Mouse (Mus musculus): ENCODE data around the gene Selenbp2.
"Not testable (repeated sequence)": the region's sequence is repeated elsewhere in the genome, so short reads cannot be mapped to it uniquely, and the experiment has no call there.

Selenbp2 gene

GRCm38 (mm10) chr3:94691694-94692093 lies 1.7 kb upstream of the Selenbp2 start:
- not testable (repeated sequence) for DNase-seq (ENCODE audit: low read depth)

DNA sequence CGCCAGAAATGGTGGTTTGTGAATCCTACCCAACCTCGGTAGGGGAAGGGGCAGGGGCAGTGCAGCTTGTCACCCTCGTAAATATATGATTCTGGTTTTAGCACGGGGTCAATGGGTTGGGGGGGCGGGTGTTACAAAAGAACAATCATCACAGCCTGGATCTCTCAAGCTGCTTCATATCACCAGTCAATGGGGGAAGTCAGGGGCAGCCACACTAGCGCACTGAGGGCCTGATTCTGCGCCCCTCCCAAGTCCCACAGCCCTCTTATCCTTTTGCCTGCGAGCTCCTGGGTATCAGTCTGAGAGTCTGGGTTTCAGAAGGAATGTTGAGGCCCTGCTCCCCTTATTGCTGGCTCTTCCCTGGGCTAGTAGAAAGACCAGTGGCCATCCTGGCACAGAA lies 518 bp downstream of the Selenbp2 start:
- DNase-seq (ENCODE audit: low read depth): not testable (repeated sequence)

GRCm38 (mm10) chr3:94695591-94695990 lies 2.2 kb downstream of the Selenbp2 start:
- not testable (repeated sequence) for DNase-seq (ENCODE audit: low read depth)

- not testable (repeated sequence) for DNase-seq (ENCODE audit: low read depth)
Measured at GRCm38 (mm10) chr3:94696257-94696656, 2.9 kb downstream of the Selenbp2 start.

- not testable (repeated sequence) for DNase-seq (ENCODE audit: low read depth)
Measured at GRCm38 (mm10) chr3:94702163-94702810, 8.9 kb downstream of the Selenbp2 start.

- DNase-seq (ENCODE audit: low read depth): no peak
Measured at GRCm38 (mm10) chr3:94702856-94703255, 9.5 kb downstream of the Selenbp2 start.

- DNase-seq (ENCODE audit: low read depth): peak; percentile 5
Measured at GRCm38 (mm10) chr3:94703364-94703763, 10.0 kb downstream of the Selenbp2 start.

GRCm38 (mm10) chr3:94710591-94710990 lies 17.2 kb downstream of the Selenbp2 start:
- DNase-seq (ENCODE audit: low read depth): not testable (repeated sequence)

GRCm38 (mm10) chr3:94713424-94713823 lies 20.1 kb downstream of the Selenbp2 start:
- not testable (repeated sequence) for DNase-seq (ENCODE audit: low read depth)

GRCm38 (mm10) chr3:94718253-94718652 lies 24.9 kb downstream of the Selenbp2 start:
- DNase-seq (ENCODE audit: low read depth): not testable (repeated sequence)

DNA sequence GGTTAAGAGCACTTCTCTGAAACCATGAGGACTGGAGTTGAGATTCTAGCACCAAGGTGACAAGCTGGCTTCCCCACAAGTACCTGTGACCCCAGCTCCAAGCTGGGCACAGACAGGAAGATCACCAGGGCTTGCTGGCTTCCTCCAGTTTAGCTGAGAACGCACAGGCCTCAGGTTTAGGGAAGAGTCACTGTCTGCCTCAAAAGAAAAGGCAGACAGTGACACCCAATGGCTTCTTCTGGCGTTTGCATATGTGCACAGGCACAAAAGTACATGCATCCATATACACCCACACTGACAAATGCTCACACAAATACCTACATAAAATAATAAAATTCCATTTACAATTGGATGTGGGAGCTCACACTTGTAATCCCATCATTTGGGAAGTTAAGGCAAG lies 30.3 kb downstream of the Selenbp2 start:
- not testable (repeated sequence) for DNase-seq (ENCODE audit: low read depth)

DNA sequence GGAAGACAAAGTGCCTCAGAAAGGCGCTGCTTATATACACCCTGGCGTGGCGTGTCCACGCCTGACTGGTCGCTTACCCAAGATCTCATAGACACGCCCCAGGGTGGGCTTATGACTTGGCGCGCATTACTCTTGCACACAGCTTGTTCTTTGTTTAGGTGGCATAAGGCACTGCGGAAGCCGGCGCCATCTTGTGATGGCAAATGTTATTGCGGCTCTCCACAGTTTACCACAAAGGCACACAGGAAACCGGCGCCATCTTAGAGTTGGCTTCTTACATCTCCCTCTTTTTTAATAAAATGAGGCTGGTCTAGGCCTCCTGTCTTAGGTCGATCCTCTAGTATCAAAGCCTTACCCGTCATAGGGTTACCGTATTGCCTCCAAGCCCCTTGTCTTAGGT lies 52.3 kb downstream of the Selenbp2 start:
- no peak for DNase-seq (ENCODE audit: low read depth)
